In genomic region chr17:34837464-34838324, GRCm38 (mm10) we compare ENCODE assay signal across 8 mouse cellular contexts. TPM values are rescaled to one million over a fixed set of nuclear protein-coding genes. Genes with fewer than 3 reads are reported as not detected.
A peak's percentile ranks its signal among the peaks of the same experiment; 100 is the strongest.
DNase-seq lines count a peak whose midpoint lies in the region; ATAC-seq and TF ChIP-seq lines count a peak whose summit lies in the region.

No protein-coding gene starts in this region.

- peak overlapping the region; percentile 86 for H3ac ChIP-seq in C2C12 (ENCODE audit: control insufficient read depth, insufficient read length, low read depth)

- peaks cover 9% of the 10 kb centered on the region for H3K4me1 ChIP-seq in intestine, postnatal 0 days (replicated peaks; ENCODE audit: control insufficient read depth, insufficient read depth, low read length)
- peaks cover 26% of the 10 kb centered on the region for H3K4me1 ChIP-seq in midbrain, embryonic 12.5 days

- H3K4me2 ChIP-seq in intestine, postnatal 0 days (replicated peaks; ENCODE audit: low read depth) = peak overlapping the region; percentile 96
- H3K4me2 ChIP-seq in midbrain, embryonic 12.5 days (replicated peaks) = peak overlapping the region; percentile 98

- H3K79me3 ChIP-seq in C2C12 (ENCODE audit: low read depth) = peaks cover 17% of the 10 kb centered on the region

- peak overlapping the region; percentile 80 for H3K4me3 ChIP-seq in C2C12 (ENCODE audit: insufficient read depth, poor library complexity, severe bottlenecking)
- peak overlapping the region; percentile 82 for H3K4me3 ChIP-seq in intestine, postnatal 0 days (ENCODE audit: low read depth, low read length)
- peak overlapping the region; percentile 75 for H3K4me3 ChIP-seq in midbrain, embryonic 12.5 days

- peak overlapping the region; percentile 65 for H3K27ac ChIP-seq in intestine, postnatal 0 days (ENCODE audit: low read depth, low read length)
- peak overlapping the region; percentile 82 for H3K27ac ChIP-seq in midbrain, embryonic 12.5 days (replicated peaks)

- ATAC-seq in erythroid progenitor cell, adult 5-6 weeks (replicated peaks; ENCODE audit: low FRiP score, poor library complexity, severe bottlenecking) = peak; percentile 7; the same call in 1 of the 2 replicates
- ATAC-seq in intestine, postnatal 0 days = peak; percentile 12; the same call in 1 of the 2 replicates
- ATAC-seq in midbrain, embryonic 12.5 days (ENCODE audit: low FRiP score, low read depth) = peak; percentile 3; the same call in 1 of the 2 replicates

- DNase-seq in cerebellum, adult 9-11 months = peak; percentile 57
- DNase-seq in cerebellum, adult 8-10 months = no peak
- no peak for DNase-seq in gastrocnemius, adult 8-10 months (ENCODE audit: low spot score in 2 of 2)
- no peak for DNase-seq in right cerebral cortex, adult 2 months (ENCODE audit: low spot score in 2 of 2)

- H3K9me3 ChIP-seq in intestine, postnatal 0 days (ENCODE audit: control insufficient read depth) = no peaks in the 10 kb centered on the region
- no peaks in the 10 kb centered on the region for H3K9me3 ChIP-seq in midbrain, embryonic 12.5 days

- peaks cover 48% of the 10 kb centered on the region for H3K79me2 ChIP-seq in C2C12 (ENCODE audit: control insufficient read depth, insufficient read depth)

- WGBS in intestine, postnatal 0 days = 26% methylated on average over 43 of the region's 43 CpGs
- 41% methylated on average over 43 of the region's 43 CpGs for WGBS in midbrain, embryonic 12.5 days

- peak overlapping the region; percentile 68 for H3K9ac ChIP-seq in intestine, postnatal 0 days (ENCODE audit: low read depth, low read length)
- H3K9ac ChIP-seq in midbrain, embryonic 12.5 days (replicated peaks) = peak overlapping the region; percentile 70

- peaks cover 24% of the 10 kb centered on the region for H3K36me3 ChIP-seq in C2C12 (ENCODE audit: control insufficient read depth, insufficient read depth)
- H3K36me3 ChIP-seq in intestine, postnatal 0 days (ENCODE audit: control insufficient read depth, insufficient read depth) = peaks cover 48% of the 10 kb centered on the region
- H3K36me3 ChIP-seq in midbrain, embryonic 12.5 days = peaks cover 52% of the 10 kb centered on the region

- no peak for TF ChIP-seq CTCF in C2C12 (IDR thresholded peaks at IDR 0.05; ENCODE audit: control insufficient read depth, insufficient read depth, insufficient read length)
- no peak for TF ChIP-seq CTCF in intestine, postnatal 0 days (IDR thresholded peaks at IDR 0.05; ENCODE audit: low read depth)

- H3K27me3 ChIP-seq in C2C12 (ENCODE audit: control insufficient read depth, insufficient read depth, insufficient read length) = no peaks in the 10 kb centered on the region
- no peaks in the 10 kb centered on the region for H3K27me3 ChIP-seq in intestine, postnatal 0 days (replicated peaks; ENCODE audit: control insufficient read depth, insufficient read depth, low read length)
- H3K27me3 ChIP-seq in midbrain, embryonic 12.5 days = no peaks in the 10 kb centered on the region

TF ChIP-seq in C2C12, 6 proteins besides CTCF, POLR2A, EP300 and RAD21:
- TF ChIP-seq MYOG (IDR thresholded peaks at IDR 0.05; ENCODE audit: control insufficient read depth, extremely low read depth, insufficient read length) (no peak), USF1 (IDR thresholded peaks at IDR 0.05; ENCODE audit: low read depth) (no peak), CEBPB (IDR thresholded peaks at IDR 0.05; ENCODE audit: low read depth) (no peak), MAX (IDR thresholded peaks at IDR 0.05) (no peak), FOSL1 (IDR thresholded peaks at IDR 0.05; ENCODE audit: insufficient read depth, low read length, poor library complexity, severe bottlenecking) (no peak), MYOD1 (IDR thresholded peaks at IDR 0.05; ENCODE audit: control insufficient read depth, insufficient read length, low read depth) (no peak)

RNA-seq across cellular contexts. Expression of gene Dxo, which starts 0.9 kb away (rescaled TPM):
- 27.2 TPM for polyA plus RNA-seq in C2C12 (2012; fragmentation: generic; extraction: Trizol)
- 49.4 and 52.0 TPM in 2 replicates for total RNA-seq in erythroid progenitor cell, adult 5-6 weeks (2015; ENCODE audit: low replicate concordance)
- 13.4 and 26.7 TPM in 2 replicates for total RNA-seq in erythroid progenitor cell, adult 5-6 weeks (2017; ENCODE audit: low replicate concordance)
- 42.5 and 44.2 TPM in 2 replicates for polyA plus RNA-seq in intestine, postnatal 0 days (2015; fragmentation: Nextera tagmentation; extraction: Ambion mirVana)
- 72.7 and 73.4 TPM in 2 replicates for polyA plus RNA-seq in midbrain, embryonic 12.5 days (2016; fragmentation: Nextera tagmentation; extraction: Ambion mirVana)
- 1 to 10 TPM; 7.3 to 9.9 (median 8.6) TPM for total RNA-seq in gastrocnemius, adult 8-10 months (2022)

RNA-seq across cellular contexts. Expression of gene Stk19, which starts 0.9 kb away (rescaled TPM):
- 35.9 TPM for polyA plus RNA-seq in C2C12 (2012; fragmentation: generic; extraction: Trizol)
- total RNA-seq in erythroid progenitor cell, adult 5-6 weeks (2015; ENCODE audit: low replicate concordance) = 12.6 and 18.0 TPM in 2 replicates
- 20.5 and 22.2 TPM in 2 replicates for total RNA-seq in erythroid progenitor cell, adult 5-6 weeks (2017; ENCODE audit: low replicate concordance)
- polyA plus RNA-seq in intestine, postnatal 0 days (2015; fragmentation: Nextera tagmentation; extraction: Ambion mirVana) = 29.1 and 34.0 TPM in 2 replicates
- polyA plus RNA-seq in midbrain, embryonic 12.5 days (2016; fragmentation: Nextera tagmentation; extraction: Ambion mirVana) = 26.1 and 30.8 TPM in 2 replicates
- 1 to 10 TPM; 5.6 to 8.0 (median 6.9) TPM for total RNA-seq in gastrocnemius, adult 8-10 months (2022)

RNA-seq across cellular contexts. Expression of gene Skiv2l, which starts 12.3 kb away (rescaled TPM):
- polyA plus RNA-seq in C2C12 (2012; fragmentation: generic; extraction: Trizol) = 28.1 TPM
- 11.3 and 25.6 TPM in 2 replicates for total RNA-seq in erythroid progenitor cell, adult 5-6 weeks (2015; ENCODE audit: low replicate concordance)
- 48.5 and 60.0 TPM in 2 replicates for total RNA-seq in erythroid progenitor cell, adult 5-6 weeks (2017; ENCODE audit: low replicate concordance)
- polyA plus RNA-seq in intestine, postnatal 0 days (2015; fragmentation: Nextera tagmentation; extraction: Ambion mirVana) = 18.3 and 20.8 TPM in 2 replicates
- 67.4 and 71.5 TPM in 2 replicates for polyA plus RNA-seq in midbrain, embryonic 12.5 days (2016; fragmentation: Nextera tagmentation; extraction: Ambion mirVana)
- total RNA-seq in gastrocnemius, adult 8-10 months (2022) = 10 to 100 TPM; 21.3 to 23.4 (median 21.9) TPM

RNA-seq across cellular contexts. Expression of gene Nelfe, which starts 12.5 kb away (rescaled TPM):
- polyA plus RNA-seq in C2C12 (2012; fragmentation: generic; extraction: Trizol) = 75.1 TPM
- total RNA-seq in erythroid progenitor cell, adult 5-6 weeks (2015; ENCODE audit: low replicate concordance) = 31.9 and 52.3 TPM in 2 replicates
- total RNA-seq in erythroid progenitor cell, adult 5-6 weeks (2017; ENCODE audit: low replicate concordance) = 18.5 and 30.7 TPM in 2 replicates
- 55.7 and 57.8 TPM in 2 replicates for polyA plus RNA-seq in intestine, postnatal 0 days (2015; fragmentation: Nextera tagmentation; extraction: Ambion mirVana)
- 114 TPM in 2 replicates for polyA plus RNA-seq in midbrain, embryonic 12.5 days (2016; fragmentation: Nextera tagmentation; extraction: Ambion mirVana)
- total RNA-seq in gastrocnemius, adult 8-10 months (2022) = 10 to 100 TPM in 1 of 4 experiments, 1 to 10 TPM in 3; 7.6 to 10.4 (median 8.9) TPM

RNA-seq across cellular contexts. Expression of gene Cfb, which starts 24.6 kb away (rescaled TPM):
- polyA plus RNA-seq in C2C12 (2012; fragmentation: generic; extraction: Trizol) = 0.28 TPM
- 9.2 TPM in 1 of 2 replicates, not detected in the other for total RNA-seq in erythroid progenitor cell, adult 5-6 weeks (2015; ENCODE audit: low replicate concordance)
- total RNA-seq in erythroid progenitor cell, adult 5-6 weeks (2017; ENCODE audit: low replicate concordance) = not detected in 2 replicates
- 84.8 and 94.9 TPM in 2 replicates for polyA plus RNA-seq in intestine, postnatal 0 days (2015; fragmentation: Nextera tagmentation; extraction: Ambion mirVana)
- polyA plus RNA-seq in midbrain, embryonic 12.5 days (2016; fragmentation: Nextera tagmentation; extraction: Ambion mirVana) = 3.3 and 3.5 TPM in 2 replicates
- total RNA-seq in gastrocnemius, adult 8-10 months (2022) = 1 to 10 TPM in 3 of 4 experiments, under 1 TPM in 1; 0.56 to 6.3 (median 2.8) TPM
